Mouse (Mus musculus): Measurements from ENCODE around the gene Dlx2.

Gene Dlx2

DNA sequence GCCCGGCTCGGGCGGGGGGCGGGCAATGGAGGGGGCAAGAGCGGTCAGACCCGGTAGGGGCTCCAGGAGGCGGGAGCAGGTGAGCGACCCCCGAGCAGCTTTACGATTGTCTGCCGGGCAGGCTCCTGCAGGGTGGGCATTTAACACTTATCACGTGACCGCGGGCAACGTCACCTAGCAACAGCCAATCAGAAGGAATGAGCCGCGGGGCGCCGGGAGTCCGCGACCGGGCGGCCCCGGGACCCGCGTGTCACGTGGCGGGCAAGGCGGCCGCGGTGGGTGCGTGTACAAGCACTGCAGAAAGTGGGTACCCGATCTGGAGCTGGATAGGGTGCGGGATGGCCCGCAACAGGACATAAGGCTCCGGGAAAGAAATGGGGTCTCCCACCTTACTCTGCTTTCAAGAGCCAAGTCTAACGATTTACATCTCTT is at the start of gene Dlx2:
Gene Dlx2 (minus strand): TSS at position 115 of the 432 bp plus-strand sequence.
- DNase-seq (ENCODE audit: low read depth, low spot score) = peak; percentile 41

DNA sequence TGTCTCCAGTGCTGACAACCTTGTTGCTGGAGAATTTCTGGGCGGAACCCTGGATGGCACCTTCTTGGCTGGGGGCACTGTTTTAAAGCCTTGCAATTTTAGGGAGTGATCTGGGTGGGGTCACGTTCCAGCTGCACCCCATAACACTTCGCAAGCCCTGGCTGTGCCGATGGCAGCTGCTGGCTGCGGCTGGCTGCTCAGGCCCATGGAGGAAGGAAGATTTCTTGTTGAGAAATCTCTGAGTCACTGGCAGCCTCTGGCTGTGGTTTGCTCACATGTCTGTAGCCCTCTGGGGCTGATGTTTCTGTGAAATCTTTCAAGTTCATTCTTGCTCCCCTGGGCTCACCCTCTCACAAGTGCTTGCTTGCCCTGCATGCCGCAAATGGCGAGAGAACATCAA is 47.9 kb upstream of the Dlx2 start:
- DNase-seq (ENCODE audit: low read depth, low spot score) = no peak

DNA sequence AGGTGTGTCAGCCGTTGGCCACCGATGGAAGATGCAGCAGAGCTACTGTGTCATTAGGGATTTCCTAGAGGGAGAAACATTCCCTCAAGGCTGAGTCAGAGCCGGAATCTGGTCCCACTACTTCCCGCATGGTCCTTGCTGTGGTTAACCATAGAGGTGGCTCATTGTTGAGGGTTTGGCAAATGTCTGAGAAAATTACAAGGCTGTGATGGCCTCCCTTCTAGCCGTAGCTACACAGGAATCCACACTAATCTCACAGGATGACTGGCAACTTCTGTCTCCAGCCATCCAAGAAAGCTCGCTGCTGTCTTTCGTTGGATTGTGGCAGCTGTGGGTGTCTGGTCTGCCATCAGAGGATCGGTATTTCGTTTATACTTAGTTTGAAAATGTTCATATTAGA is 42.6 kb upstream of the Dlx2 start:
- no peak for DNase-seq (ENCODE audit: low read depth, low spot score)

DNA sequence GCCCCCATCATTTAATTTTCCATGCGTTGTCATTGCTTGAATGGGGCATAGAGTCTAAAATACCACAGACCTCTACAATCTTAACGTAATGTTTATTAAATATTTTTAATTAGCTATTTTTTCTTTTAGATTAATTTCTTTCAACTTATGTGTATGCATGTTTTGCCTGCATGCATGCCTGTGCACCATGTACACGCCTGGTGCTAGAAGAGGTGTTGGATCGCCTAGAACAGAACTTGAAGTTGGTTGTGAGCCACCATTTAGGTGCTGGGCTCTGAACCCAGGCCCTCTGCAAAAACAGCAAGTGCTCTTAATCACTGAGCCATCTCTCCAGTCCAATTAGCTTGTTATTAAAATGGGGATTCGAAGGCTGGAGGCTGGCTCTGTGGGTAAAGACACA is 34.9 kb upstream of the Dlx2 start:
- no peak for DNase-seq (ENCODE audit: low read depth, low spot score)

DNA sequence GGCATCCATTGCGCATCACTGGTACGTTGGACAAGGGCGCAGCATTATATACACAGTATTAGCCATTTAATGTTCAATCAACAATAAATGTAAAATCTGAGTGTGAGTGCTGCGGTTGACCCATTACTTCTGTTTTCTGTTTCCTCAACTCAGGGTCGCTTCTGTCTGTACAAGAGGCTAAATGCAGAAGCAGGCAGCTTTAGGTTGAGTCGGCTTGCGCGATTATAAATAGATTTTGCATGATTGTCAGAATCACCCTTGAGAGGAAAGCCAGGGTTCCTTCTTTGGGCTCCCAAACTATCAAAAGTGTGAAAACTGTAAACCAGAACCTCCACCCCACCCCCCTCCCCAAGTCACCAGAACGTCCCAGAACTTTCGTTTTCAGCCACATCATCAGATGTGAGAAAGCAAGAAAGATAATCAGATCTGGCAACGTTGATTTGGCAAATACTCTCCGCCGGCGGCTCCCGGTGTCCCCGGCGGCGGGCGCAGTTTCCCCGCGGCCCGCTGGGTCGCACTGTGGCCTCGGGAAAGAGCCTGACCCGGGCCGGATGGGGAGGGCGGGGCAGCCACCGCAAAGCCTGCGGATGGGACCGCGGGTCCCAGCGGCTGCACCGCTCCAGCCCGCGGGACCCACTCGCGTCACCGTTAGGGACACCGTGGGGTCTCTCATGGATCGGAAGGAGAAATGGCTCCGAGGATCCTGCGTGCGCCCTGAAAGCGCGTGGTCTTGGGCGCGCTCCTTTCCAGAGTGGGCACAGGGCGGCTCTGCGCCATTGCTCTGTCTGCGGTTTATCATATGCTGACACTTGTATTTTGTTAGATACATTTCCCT is 34.3 kb upstream of the Dlx2 start:
- DNase-seq (ENCODE audit: low read depth, low spot score) = peak; percentile 61

DNA sequence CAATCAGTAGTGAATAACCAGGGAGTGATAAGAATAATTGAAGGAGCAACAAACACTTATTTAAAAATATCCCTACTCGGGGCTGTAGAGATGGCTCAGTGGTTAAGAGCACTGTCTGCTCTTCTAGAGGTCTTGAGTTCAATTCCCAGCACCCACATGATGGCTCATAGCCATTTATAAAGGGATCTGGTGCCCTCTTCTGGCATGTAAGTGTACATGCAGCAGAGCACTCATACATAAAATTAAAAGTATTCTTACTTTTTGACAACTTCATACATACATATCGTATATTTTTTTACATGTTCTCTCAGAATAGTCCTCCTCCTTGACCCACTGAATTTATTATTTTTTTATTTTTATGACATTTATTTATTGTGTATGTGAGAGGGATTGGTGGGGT is 30.5 kb upstream of the Dlx2 start:
- no peak for DNase-seq (ENCODE audit: low read depth, low spot score)

DNA sequence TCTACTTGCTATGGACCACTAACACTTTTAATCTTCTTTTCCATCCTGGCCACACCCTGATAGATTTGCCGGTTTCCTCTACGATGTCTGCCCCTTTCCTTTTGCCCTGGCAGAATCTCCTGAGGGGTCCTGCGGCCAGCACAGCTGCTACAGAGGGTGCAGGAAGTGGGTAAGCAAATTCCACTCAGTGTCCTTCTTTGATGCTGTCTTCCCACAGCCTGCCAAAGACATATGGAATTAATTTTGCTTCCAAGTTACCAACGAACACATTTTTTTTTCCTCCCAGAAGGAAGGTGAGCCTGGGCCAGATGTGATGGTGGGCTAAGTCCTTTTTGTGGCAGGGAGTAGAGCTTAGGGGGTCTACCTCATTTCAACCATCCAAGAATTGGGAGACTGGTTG is 27.2 kb upstream of the Dlx2 start:
- DNase-seq (ENCODE audit: low read depth, low spot score) = no peak

DNA sequence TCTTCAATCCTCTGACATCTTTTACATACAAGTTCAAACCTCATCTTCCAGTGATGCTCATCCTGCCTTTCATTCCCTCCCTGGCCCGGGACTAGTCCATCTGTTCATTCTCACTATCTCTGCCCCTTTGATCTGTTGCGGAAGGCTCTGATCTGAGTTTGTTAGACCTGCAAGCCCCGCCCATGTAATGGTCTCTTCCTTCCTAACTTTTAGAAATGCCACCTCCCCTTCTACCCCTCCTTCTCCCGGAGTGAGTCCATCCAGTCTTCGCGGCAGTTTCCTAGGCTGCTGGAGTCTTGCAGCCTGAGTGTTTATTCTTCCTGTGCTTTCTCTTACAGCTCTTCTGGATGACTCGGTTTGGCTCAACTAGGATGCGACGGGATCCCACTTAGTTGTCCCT is 19.9 kb upstream of the Dlx2 start:
- no peak for DNase-seq (ENCODE audit: low read depth, low spot score)

DNA sequence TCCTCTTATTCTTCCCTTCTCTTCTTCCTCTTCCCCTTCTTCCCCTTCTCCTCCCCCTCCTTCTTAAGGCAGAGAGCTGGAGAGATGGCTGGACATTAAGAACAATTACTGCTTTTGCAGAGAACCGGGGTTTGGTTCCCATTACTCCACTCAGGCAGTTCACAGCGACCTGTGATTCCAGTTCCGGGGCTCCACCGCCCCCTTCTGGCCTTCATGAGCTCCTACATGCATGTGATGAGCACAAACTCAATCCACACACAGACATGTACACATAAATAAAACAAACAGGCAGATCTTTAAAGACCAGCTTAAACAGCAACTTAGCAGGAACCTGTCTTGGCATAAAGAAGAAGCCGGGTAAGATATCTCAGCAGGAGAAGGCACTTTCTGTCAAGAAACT is 9.5 kb upstream of the Dlx2 start:
- DNase-seq (ENCODE audit: low read depth, low spot score) = no peak

DNA sequence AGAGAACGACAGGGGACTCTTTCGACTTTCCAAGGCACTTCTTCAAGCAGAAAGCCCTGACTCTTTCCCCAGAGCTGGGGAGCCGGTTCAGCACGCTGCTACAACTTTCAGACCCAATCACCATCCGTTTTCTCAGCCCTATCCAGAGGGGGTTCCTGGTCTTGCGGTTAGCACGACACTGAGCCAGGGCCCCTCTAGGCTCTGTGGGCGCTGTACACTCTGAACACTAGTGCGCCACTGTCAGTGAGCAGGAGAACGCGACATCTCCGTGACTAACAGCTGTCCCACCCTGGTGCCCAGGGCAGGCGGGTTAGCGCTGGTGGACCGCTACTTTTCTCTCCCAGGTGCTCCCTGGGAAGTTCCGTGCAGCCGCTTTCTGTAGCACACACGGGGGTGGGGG is 5.2 kb upstream of the Dlx2 start:
- DNase-seq (ENCODE audit: low read depth, low spot score) = no peak

DNA sequence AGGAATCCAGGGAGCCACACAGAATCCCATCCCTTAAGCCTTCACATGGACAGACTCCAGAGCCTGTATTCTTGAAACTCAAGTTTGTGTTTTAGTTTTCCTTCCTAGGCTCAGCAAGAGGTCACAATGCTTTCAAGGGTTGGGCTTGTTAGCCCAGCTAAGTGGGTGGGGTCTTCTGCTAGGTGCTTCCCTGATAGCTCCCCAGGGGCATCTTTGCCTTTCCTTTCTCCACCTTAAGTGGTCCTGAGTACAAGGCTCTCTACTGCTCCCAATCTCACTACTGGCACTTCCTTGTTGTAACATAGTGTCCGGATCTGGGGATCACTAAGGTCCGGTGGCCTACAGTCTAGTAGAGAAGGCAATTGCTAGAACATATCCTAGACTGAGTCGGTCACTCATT is 3.8 kb upstream of the Dlx2 start:
- DNase-seq (ENCODE audit: low read depth, low spot score) = no peak

DNA sequence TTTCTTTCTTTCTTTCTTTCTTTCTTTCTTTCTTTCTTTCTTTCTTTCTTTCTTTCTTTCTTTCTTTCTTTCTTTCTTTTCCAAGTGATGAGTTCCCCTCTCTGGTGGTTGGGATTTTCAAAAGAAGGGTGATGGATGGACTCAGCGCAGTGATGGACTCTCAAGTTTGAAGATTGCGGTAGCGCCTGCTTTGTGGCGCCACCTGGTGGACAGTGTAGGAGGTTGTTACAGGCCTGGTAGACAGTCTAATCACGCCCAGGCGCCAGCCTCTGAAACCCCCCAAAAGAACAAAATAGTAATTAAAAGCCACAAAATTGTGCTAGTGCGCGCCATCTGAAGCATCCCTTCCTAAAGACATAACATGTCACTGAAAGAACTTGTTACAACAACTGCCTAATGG is 1.3 kb upstream of the Dlx2 start:
- peak; percentile 85 for DNase-seq (ENCODE audit: low read depth, low spot score)

DNA sequence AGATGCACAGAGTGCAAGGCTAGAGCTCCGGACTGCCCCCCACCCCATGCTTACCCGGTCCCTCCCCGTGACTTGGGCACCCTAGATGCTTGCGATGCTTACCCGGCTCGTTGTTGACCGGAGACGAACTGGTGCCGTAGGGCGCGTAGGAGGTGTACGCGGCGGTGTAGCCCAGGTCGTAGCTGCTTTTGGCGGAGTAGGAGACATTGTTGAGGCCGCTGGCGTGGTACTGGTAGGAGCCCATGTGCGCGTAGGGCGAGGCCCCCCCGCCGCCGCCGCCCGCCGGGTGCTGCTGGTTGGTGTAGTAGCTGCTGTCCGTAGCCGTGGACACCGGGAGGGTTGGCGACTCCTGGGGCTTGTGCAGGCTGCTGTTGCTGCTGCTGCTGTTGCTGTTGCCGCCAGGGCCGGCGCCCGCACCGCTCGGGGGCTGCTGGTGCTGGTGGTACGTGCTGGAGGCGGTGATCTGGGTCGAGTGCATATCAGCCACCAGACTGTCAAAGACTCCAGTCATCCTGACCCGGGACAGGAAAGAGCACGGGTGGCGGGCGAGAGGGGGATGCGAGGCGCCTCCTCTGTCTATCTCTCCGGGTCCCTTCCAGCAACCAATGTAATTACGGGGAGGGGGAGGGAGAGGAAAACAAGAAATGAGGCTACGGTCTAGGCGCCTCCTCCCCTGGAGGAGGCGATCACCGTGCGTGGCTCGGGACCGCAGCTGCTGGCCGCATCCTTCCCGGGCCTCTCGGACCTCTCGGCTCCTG is 493 bp downstream of the Dlx2 start:
- DNase-seq (ENCODE audit: low read depth, low spot score) = peak; percentile 55

DNA sequence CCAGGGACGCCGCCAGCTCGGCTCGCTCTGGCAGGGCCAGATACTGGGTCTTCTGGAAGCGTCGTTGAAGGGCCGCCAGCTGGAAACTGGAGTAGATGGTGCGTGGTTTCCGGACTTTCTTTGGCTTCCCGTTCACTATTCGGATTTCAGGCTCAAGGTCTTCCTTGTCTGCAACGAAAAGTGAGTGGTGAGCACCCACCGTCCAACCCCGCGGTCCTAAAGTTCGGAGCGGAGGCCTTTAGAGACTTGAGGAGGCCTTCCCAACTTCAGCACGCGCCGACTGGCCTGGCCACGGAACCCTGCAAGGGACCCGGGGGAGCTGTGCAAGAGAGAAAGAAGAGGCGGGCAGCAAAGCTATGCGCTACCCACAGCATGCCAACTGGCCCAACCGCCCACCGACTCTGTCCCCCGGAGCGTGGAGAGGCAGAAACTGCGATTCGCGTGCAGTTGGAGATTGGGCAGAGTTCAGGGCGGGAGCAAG is 1.1 kb downstream of the Dlx2 start:
- peak; percentile 35 for DNase-seq (ENCODE audit: low read depth, low spot score)

DNA sequence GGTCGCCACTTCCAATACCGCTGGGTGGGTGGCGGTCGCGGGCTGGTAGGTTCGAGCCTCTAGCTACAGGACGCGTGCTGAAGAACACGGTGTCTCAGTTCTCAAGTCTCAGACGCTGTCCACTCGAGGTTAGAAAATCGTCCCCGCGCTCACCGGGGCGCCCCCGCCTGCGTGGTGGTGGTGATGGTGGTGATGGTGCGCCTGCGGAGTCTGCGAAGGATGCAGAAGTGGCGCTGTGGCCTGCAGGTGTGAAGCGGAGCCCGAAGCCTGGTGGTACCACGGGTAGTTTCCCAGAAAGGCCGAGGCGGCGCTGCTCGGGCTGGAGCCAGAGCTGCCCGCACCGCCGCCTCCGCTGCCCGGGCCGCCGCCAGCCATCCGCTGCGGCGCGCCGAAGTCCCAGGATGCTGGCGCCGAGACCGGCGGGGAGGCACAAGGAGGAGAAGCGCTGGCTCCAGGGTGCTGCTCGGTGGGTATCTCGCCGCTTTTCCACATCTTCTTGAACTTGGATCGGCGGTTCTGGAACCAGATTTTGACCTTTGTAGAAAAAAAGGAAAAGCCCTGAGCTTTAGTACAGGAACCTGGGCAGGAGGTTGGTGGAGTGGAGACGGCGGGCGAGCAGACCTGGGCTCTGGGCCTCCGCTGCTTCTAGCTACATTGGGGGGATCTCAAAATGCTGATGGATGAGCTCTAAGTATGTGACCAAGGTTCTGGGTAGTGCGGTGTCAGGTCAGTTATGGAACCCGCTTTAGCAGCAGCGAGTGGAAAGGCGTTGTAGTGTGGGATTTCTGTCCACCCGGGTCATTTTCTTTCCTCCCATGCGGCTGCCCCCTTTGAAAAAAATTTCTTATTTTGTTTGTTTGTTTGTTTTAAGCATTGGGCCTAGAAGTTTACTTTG is 1.9 kb downstream of the Dlx2 start:
- peak; percentile 38 for DNase-seq (ENCODE audit: low read depth, low spot score)

DNA sequence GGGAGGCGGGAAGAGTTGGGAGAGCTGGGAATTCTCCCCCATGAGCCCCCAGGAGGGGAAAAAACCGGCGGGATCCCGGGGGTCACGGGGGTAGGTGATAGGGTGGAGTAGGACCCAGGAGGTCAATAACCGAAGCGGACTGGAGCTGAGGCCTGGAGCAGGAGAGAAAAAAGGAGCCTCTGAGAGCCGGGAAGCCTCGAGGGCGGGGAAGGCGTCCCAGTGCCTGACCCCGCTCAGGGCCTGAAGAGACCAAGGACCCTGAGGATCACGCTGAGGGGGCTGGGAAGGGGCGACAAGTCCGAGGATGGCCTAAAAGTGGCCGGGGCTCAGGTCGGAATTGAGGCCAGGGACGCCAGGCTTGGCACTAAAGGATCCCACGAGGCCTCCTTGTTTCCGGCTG is 2.6 kb downstream of the Dlx2 start:
- no peak for DNase-seq (ENCODE audit: low read depth, low spot score)

DNA sequence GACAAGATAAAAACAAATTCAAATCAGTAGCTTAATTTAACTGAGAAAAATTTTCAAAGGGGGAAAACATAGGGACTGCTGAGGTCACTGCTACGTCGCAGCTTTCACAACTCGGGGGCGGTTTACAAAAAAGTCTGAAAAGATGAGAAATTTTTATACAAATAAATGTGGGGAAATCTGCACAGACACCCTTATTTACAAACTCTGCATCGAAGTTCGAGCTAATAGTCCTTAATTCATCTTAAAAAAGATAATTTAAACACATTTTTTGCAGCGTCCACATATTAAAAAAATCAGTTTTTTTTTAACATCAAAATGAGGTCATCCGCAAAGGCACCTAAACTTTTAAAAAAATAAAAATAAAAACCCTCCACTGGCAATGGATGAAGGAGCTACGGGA is 3.0 kb downstream of the Dlx2 start:
- DNase-seq (ENCODE audit: low read depth, low spot score) = no peak

DNA sequence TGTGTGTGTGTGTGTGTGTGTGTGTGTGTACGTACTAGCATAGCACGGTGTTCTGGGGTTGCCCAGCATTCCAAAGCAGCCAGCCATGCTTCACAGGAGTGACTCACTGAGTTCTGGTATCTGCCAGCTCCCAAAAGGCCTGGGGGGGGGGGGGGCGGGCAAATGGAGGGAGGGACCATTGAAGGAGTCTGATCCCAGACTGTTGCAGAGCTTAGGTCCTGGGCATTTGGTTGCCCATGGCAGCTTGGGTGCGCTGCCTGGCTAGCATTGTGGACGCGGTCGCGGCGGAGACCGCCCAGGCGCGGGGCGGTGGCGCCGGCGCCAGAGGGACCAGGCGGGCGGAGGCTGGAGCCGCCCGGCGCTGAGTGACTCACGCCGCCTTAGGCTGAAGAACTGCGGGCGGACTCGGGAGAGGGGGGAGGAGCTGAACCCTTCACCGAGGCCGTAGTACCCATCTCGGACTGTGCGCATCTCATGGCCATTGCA is 3.7 kb downstream of the Dlx2 start:
- peak; percentile 20 for DNase-seq (ENCODE audit: low read depth, low spot score)

DNA sequence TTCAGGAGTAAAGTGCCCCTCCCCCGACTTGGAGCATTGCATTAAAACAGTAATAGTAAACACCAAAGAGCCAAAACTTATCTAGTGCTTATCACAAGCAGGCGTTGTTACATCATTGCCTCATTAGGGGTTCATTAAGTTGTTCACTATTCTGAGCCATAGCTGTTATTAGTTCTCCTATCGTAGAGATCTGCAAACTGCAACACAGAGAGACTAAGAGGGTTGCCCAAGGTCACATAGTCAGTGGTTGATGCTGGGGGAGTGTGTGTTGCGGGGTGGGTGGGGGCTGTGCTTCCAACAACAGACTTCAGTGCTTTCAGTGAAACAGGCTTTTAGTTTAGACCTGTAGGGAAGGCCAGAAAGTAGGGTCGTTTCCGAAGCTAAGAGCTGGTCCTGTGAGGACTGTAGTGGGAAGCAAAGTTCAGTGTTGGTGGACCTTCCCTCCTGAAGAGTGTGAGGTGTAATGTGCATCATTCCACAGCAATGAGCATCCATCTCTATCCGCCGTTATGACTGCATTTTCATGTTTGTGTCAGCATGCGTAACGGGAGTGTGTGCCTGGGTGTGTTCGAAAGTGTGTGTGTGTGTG is 4.2 kb downstream of the Dlx2 start:
- DNase-seq (ENCODE audit: low read depth, low spot score) = no peak

DNA sequence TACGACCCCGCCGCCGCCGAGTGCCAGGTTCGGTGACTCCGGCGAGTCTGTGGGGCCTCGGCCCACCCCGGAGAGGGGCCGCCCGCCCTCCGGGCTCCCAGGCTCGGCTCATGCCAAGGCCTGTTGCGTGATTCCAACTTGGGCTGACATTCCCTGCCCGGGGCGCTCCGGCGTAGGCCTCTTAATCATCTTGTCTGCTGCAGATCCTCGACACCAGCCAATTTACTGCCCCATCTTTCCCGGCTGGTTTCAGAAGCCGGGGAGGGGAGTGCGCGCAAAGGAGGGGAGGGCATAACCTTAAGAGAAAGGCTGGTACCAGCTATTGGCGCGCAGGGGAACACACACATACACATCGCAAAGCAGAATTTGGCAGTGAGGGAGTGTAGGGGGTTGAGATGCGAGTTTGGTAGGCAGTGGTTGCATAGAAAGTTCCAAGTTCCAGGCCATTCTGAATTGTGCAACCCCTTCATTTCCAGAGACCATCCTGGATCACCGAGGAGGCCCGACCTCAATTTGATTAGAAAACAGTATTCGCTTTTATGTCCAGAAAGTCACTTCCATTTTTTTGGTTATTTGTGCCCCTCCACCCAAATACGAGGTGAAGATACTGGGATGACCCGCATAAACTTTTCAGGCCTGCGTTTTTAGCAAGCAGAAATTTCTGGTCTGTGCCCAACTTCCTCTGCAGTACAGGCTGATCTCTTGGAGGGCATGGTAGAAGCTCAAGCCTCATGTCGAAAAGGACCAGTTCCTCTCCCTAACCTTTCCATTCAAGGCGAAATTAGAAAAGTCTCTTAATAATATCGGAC is 4.9 kb downstream of the Dlx2 start:
- no peak for DNase-seq (ENCODE audit: low read depth, low spot score)

Measured in CD4-positive, CD25-positive, alpha-beta regulatory T cell, adult 2 months (primary cell).